Mouse (Mus musculus): ENCODE data around the gene Ube2q1. TPM values are rescaled to one million over a fixed set of nuclear protein-coding genes. Genes with fewer than 3 reads are reported as not detected.
"Not testable (repeated sequence)": the region's sequence is repeated elsewhere in the genome, so short reads cannot be mapped to it uniquely, and the experiment has no call there.

The Ube2q1 gene
- polyA plus RNA-seq, 1 experiment from 2014 or later: 21.9 TPM

DNA sequence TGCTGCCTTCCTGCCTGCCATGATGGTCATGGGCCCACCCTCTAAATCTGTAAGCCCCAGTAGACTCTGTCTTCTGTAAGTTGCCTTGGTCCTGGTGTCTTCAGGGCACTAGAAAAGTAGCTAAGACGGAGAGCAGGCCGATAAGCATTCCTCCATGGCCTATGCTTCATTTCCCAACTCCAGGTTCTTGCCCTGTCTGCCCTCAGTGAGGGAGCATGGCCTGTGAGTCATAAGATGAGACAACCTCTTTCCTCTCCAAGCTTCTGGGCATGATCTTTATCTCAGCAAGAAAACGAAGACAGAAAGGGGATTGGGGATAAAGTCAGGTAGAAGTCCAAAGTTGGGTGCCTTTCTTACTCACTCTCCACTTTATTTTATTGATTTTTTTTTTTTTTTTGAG, 25.1 kb downstream of the Ube2q1 start:
- no peak for ATAC-seq (ENCODE audit: low FRiP score)
- 85% methylated on average over 3 of the region's 3 CpGs for WGBS

GRCm38 (mm10) chr3:89799476-89799875, 26.1 kb downstream of the Ube2q1 start:
- H3K27ac ChIP-seq (ENCODE audit: low read depth, low read length): no peak overlapping the region
- H3K36me3 ChIP-seq (ENCODE audit: control insufficient read depth, insufficient read depth, low read length): no peaks in the 10 kb centered on the region
- no peaks in the 10 kb centered on the region for H3K4me1 ChIP-seq (replicated peaks; ENCODE audit: control insufficient read depth, insufficient read depth, low read length)
- H3K4me3 ChIP-seq (ENCODE audit: low read depth, low read length): no peak overlapping the region
- H3K27me3 ChIP-seq (ENCODE audit: control insufficient read depth, insufficient read depth, low read length): no peaks in the 10 kb centered on the region; the same call in 1 of the 2 replicates
- DNase-seq (ENCODE audit: low spot score) (no peak), ATAC-seq (ENCODE audit: low FRiP score) (no peak)
- WGBS: 7% methylated on average over 13 of the region's 13 CpGs
- H3K9me3 ChIP-seq (ENCODE audit: control insufficient read depth, low read length): no peaks in the 10 kb centered on the region
- no peak overlapping the region for H3K9ac ChIP-seq (ENCODE audit: low read depth, low read length)
- no peak overlapping the region for H3K4me2 ChIP-seq (replicated peaks; ENCODE audit: low read depth, low read length)

More for the DNA sequence above, 25.1 kb downstream of the Ube2q1 start:
- Histone ChIP-seq H3K27me3 (ENCODE audit: control insufficient read depth, insufficient read depth, low read length) (no peaks in the 10 kb centered on the region; the same call in 1 of the 2 replicates), H3K27ac (ENCODE audit: low read depth, low read length) (no peak overlapping the region), H3K9me3 (ENCODE audit: control insufficient read depth, low read length) (no peaks in the 10 kb centered on the region), H3K36me3 (ENCODE audit: control insufficient read depth, insufficient read depth, low read length) (no peaks in the 10 kb centered on the region), H3K4me1 (replicated peaks; ENCODE audit: control insufficient read depth, insufficient read depth, low read length) (no peaks in the 10 kb centered on the region), H3K4me3 (ENCODE audit: low read depth, low read length) (no peak overlapping the region), H3K9ac (ENCODE audit: low read depth, low read length) (no peak overlapping the region), H3K4me2 (replicated peaks; ENCODE audit: low read depth, low read length) (no peak overlapping the region)
- no peak for DNase-seq (ENCODE audit: low spot score)

DNA sequence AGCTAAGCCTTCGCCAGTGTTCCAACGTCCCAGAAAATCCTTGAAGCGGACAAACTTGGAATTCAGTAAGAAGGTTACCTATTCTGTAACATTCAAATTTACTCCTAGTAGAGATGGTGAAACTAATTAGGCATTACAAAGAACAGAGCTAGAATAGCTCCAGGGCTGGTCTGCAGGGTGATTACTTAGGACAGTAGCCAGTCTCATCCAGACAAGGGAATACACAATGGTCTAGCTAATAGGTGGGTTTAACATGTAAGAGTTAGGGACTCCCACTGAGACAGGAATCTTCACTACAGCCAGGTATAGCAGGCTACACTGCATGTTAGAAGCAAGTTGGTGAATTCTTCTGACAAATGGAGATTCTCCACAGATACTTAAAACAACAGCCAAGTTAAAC, 26.7 kb downstream of the Ube2q1 start:
- ATAC-seq (ENCODE audit: low FRiP score); DNase-seq (ENCODE audit: low spot score): not testable (repeated sequence)
- 36% methylated on average over 3 of the region's 3 CpGs for WGBS

GRCm38 (mm10) chr3:89800774-89801506, 27.5 kb downstream of the Ube2q1 start:
- 65% methylated on average over 5 of the region's 5 CpGs for WGBS

More for the DNA sequence above, 26.7 kb downstream of the Ube2q1 start:
- H3K9me3 ChIP-seq (ENCODE audit: control insufficient read depth, low read length); H3K9ac ChIP-seq (ENCODE audit: low read depth, low read length); H3K27me3 ChIP-seq (ENCODE audit: control insufficient read depth, insufficient read depth, low read length); H3K4me3 ChIP-seq (ENCODE audit: low read depth, low read length); H3K27ac ChIP-seq (ENCODE audit: low read depth, low read length); H3K4me2 ChIP-seq (replicated peaks; ENCODE audit: low read depth, low read length); H3K36me3 ChIP-seq (ENCODE audit: control insufficient read depth, insufficient read depth, low read length); H3K4me1 ChIP-seq (replicated peaks; ENCODE audit: control insufficient read depth, insufficient read depth, low read length): not testable (repeated sequence)

GRCm38 (mm10) chr3:89801507-89801847, 28.1 kb downstream of the Ube2q1 start:
- DNase-seq (ENCODE audit: low spot score) (no peak), ATAC-seq (ENCODE audit: low FRiP score) (no peak)
- no peaks in the 10 kb centered on the region; the same call in 1 of the 2 replicates for H3K27me3 ChIP-seq (ENCODE audit: control insufficient read depth, insufficient read depth, low read length)
- no peak overlapping the region for H3K4me2 ChIP-seq (replicated peaks; ENCODE audit: low read depth, low read length)
- H3K36me3 ChIP-seq (ENCODE audit: control insufficient read depth, insufficient read depth, low read length): no peaks in the 10 kb centered on the region
- no peaks in the 10 kb centered on the region for H3K9me3 ChIP-seq (ENCODE audit: control insufficient read depth, low read length)
- H3K4me3 ChIP-seq (ENCODE audit: low read depth, low read length): no peak overlapping the region
- no peaks in the 10 kb centered on the region for H3K4me1 ChIP-seq (replicated peaks; ENCODE audit: control insufficient read depth, insufficient read depth, low read length)
- 52% methylated on average over 3 of the region's 3 CpGs for WGBS
- H3K9ac ChIP-seq (ENCODE audit: low read depth, low read length): no peak overlapping the region
- no peak overlapping the region for H3K27ac ChIP-seq (ENCODE audit: low read depth, low read length)

More at GRCm38 (mm10) chr3:89800774-89801506, 27.5 kb downstream of the Ube2q1 start:
- H3K36me3 ChIP-seq (ENCODE audit: control insufficient read depth, insufficient read depth, low read length): no peaks in the 10 kb centered on the region
- no peak overlapping the region for H3K9ac ChIP-seq (ENCODE audit: low read depth, low read length)
- no peaks in the 10 kb centered on the region for H3K4me1 ChIP-seq (replicated peaks; ENCODE audit: control insufficient read depth, insufficient read depth, low read length)
- no peak for ATAC-seq (ENCODE audit: low FRiP score)
- H3K4me2 ChIP-seq (replicated peaks; ENCODE audit: low read depth, low read length): no peak overlapping the region
- DNase-seq (ENCODE audit: low spot score): no peak
- H3K9me3 ChIP-seq (ENCODE audit: control insufficient read depth, low read length): no peaks in the 10 kb centered on the region
- no peaks in the 10 kb centered on the region; the same call in 1 of the 2 replicates for H3K27me3 ChIP-seq (ENCODE audit: control insufficient read depth, insufficient read depth, low read length)
- no peak overlapping the region for H3K4me3 ChIP-seq (ENCODE audit: low read depth, low read length)
- H3K27ac ChIP-seq (ENCODE audit: low read depth, low read length): no peak overlapping the region

DNA sequence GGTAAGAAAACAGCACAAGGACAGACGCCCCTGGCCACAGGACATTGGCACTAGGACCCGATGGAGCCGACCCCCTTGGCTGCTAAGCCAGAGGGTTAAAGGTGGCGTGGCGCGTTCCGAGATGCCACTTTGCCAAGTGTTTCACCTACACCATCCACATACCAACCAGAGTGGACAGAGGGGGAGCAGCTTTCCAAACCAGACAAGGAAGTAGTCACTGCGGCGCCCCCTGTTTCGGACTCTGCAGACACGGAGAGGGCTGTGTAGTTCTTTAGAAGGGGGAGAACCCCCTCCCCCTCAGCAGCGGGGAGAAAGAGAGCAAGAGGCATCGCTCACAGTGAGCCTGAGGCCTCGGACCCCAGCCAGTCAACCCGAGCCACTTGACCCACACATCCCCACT, 29.5 kb downstream of the Ube2q1 start:
- DNase-seq (ENCODE audit: low spot score): no peak
- 69% methylated on average over 15 of the region's 15 CpGs for WGBS
- no peak overlapping the region for H3K9ac ChIP-seq (ENCODE audit: low read depth, low read length)
- ATAC-seq (ENCODE audit: low FRiP score): no peak
- no peaks in the 10 kb centered on the region for H3K36me3 ChIP-seq (ENCODE audit: control insufficient read depth, insufficient read depth, low read length)
- H3K9me3 ChIP-seq (ENCODE audit: control insufficient read depth, low read length): no peaks in the 10 kb centered on the region
- H3K4me2 ChIP-seq (replicated peaks; ENCODE audit: low read depth, low read length): no peak overlapping the region
- H3K4me1 ChIP-seq (replicated peaks; ENCODE audit: control insufficient read depth, insufficient read depth, low read length): no peaks in the 10 kb centered on the region
- no peaks in the 10 kb centered on the region; the same call in 1 of the 2 replicates for H3K27me3 ChIP-seq (ENCODE audit: control insufficient read depth, insufficient read depth, low read length)
- H3K4me3 ChIP-seq (ENCODE audit: low read depth, low read length): no peak overlapping the region
- no peak overlapping the region for H3K27ac ChIP-seq (ENCODE audit: low read depth, low read length)

DNA sequence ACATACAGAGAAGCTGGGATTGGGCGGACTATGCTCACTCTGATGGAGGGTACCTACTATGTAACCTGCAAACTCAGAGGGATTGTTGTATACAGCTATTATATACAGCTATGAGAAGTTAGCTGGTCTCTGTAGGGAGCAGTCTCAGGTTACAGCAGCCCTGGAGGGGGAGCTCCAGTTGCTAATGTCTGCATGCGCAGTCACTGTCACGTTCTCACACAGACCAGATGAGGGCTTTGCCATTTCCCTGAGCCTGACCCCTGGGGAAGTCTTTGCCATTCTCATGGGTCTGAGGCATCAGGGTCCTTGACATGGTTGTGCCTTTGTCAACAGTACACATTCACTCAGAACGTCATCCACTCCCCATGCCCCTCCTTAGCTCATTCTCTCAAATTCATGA, 31.8 kb downstream of the Ube2q1 start:
- 57% methylated on average over 4 of the region's 4 CpGs for WGBS
- no peaks in the 10 kb centered on the region for H3K9me3 ChIP-seq (ENCODE audit: control insufficient read depth, low read length)
- H3K4me2 ChIP-seq (replicated peaks; ENCODE audit: low read depth, low read length): no peak overlapping the region
- H3K27me3 ChIP-seq (ENCODE audit: control insufficient read depth, insufficient read depth, low read length): no peaks in the 10 kb centered on the region
- no peak overlapping the region for H3K9ac ChIP-seq (ENCODE audit: low read depth, low read length)
- ATAC-seq (ENCODE audit: low FRiP score): no peak
- H3K4me1 ChIP-seq (replicated peaks; ENCODE audit: control insufficient read depth, insufficient read depth, low read length): no peaks in the 10 kb centered on the region
- no peak overlapping the region for H3K27ac ChIP-seq (ENCODE audit: low read depth, low read length)
- no peaks in the 10 kb centered on the region for H3K36me3 ChIP-seq (ENCODE audit: control insufficient read depth, insufficient read depth, low read length)
- H3K4me3 ChIP-seq (ENCODE audit: low read depth, low read length): no peak overlapping the region
- no peak for DNase-seq (ENCODE audit: low spot score)

DNA sequence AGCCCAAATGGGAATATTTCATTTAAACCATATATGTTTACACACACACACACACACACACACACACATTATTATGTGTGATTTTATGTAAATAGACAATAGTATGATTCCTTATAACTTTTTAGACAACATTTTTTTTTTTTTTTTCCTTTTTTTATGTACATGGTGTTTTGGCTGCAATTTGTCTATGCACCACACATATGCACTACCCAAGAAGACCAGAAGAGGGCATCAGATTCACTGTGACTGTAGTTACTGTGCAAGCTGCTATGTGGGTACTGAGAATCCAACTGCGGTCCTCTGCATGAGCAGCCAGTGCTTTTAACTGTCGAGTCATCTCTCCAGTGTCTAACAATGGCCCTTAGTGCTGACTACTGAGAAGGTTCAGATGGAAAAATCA, 33.3 kb downstream of the Ube2q1 start:
- 0 out of 2 replicates have a peak, but pooled peaks cover 2% of the 10 kb centered on the region for H3K9me3 ChIP-seq (ENCODE audit: control insufficient read depth, low read length)
- no peak overlapping the region for H3K27ac ChIP-seq (ENCODE audit: low read depth, low read length)
- 95% methylated on average over 2 of the region's 2 CpGs for WGBS
- ATAC-seq (ENCODE audit: low FRiP score) (no peak), DNase-seq (ENCODE audit: low spot score) (no peak)
- no peaks in the 10 kb centered on the region for H3K27me3 ChIP-seq (ENCODE audit: control insufficient read depth, insufficient read depth, low read length)
- H3K4me3 ChIP-seq (ENCODE audit: low read depth, low read length): no peak overlapping the region
- no peak overlapping the region for H3K4me2 ChIP-seq (replicated peaks; ENCODE audit: low read depth, low read length)
- H3K9ac ChIP-seq (ENCODE audit: low read depth, low read length): no peak overlapping the region
- H3K36me3 ChIP-seq (ENCODE audit: control insufficient read depth, insufficient read depth, low read length): no peaks in the 10 kb centered on the region
- no peaks in the 10 kb centered on the region for H3K4me1 ChIP-seq (replicated peaks; ENCODE audit: control insufficient read depth, insufficient read depth, low read length)

- DNase-seq (ENCODE audit: low spot score) (no peak), ATAC-seq (ENCODE audit: low FRiP score) (no peak)
- no peak overlapping the region for H3K27ac ChIP-seq (ENCODE audit: low read depth, low read length)
- H3K4me1 ChIP-seq (replicated peaks; ENCODE audit: control insufficient read depth, insufficient read depth, low read length): no peaks in the 10 kb centered on the region
- no peak overlapping the region for H3K9ac ChIP-seq (ENCODE audit: low read depth, low read length)
- no peak overlapping the region for H3K4me2 ChIP-seq (replicated peaks; ENCODE audit: low read depth, low read length)
- H3K4me3 ChIP-seq (ENCODE audit: low read depth, low read length): no peak overlapping the region
- no peaks in the 10 kb centered on the region for H3K36me3 ChIP-seq (ENCODE audit: control insufficient read depth, insufficient read depth, low read length)
- H3K27me3 ChIP-seq (ENCODE audit: control insufficient read depth, insufficient read depth, low read length): no peaks in the 10 kb centered on the region
- 95% methylated on average over 3 of the region's 3 CpGs for WGBS
- 0 out of 2 replicates have a peak, but pooled peaks cover 2% of the 10 kb centered on the region for H3K9me3 ChIP-seq (ENCODE audit: control insufficient read depth, low read length)
Measured at GRCm38 (mm10) chr3:89807171-89807570, 33.8 kb downstream of the Ube2q1 start.

Measured in hindbrain, embryonic 11.5 days (tissue).